Mouse (Mus musculus) left cerebral cortex, adult 8-10 months (tissue): ENCODE results near the gene Zswim3. TPM values are rescaled to one million over a fixed set of nuclear protein-coding genes. Genes with fewer than 3 reads are reported as not detected.
"Not testable (repeated sequence)": the region's sequence is repeated elsewhere in the genome, so short reads cannot be mapped to it uniquely, and the experiment has no call there.

Source experiments
- DNase-seq, 2 experiments: peaks; one replicate each; pipeline ENCODE4 v3.0.0; 2022; ENCODE audit warnings: low spot score in 2 of 2
- total RNA-seq, 4 experiments: library from RNA; stranded (reverse); gene quantifications; 2 replicates each; pipeline ENCODE4 v1.2.4; 2022

The Zswim3 gene
- total RNA-seq, 4 experiments from 2014 or later, result 7.1 to 10.0 (median 8.7) TPM

DNA sequence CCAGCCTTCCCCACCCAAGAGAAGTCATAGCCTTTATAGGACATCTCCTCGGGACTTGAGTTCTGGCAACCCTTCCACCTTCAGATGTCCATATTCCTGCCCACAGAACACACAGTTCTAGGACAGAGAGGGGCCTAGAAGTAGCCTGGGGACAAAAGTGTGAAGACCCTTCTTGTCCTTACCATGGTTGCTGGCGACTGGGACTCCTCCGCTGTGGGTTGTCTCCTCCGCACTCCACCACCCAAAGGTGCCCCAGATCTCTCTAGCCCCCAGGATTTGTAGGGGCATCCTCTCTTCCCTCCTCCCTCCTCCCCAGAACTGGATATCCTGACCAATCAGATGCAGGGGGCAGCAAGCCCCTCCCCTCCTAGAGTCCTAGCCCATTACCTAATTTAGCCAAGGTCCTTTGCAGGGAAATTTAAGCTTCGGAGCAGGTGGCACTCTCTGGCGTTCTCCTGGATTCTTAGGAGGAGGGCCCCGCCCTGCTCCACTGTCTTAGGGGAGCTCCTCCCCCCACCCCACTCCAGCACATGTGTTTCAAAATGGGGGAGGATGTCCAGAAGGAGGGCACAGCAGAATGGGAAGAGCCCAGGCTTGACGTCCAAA is 25.3 kb upstream of the Zswim3 start, which contains the start of gene Tnnc2:
Tnnc2 (minus strand) TSS at position 487 of the 606 bp plus-strand sequence.
- DNase-seq, result no peak

DNA sequence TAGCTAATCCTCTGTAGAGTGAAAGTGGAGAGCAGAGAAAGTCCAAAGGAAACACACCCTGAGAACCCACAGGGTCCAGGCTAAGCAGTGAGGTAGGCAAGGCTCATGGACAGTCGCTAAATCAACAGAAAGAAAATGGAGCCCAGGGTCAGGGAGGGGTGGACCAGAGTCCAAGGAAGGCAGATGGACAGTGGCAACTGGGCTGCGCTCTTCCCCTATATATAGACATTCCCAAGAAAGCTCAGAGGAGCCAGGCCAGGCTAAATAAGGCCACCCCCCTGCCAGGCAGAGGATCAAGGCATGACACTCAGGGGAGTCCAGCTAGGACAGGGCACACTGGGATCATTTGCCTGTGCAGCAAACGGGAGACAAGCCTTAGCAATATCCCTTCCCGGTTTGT is 23.0 kb upstream of the Zswim3 start:
- no peak for DNase-seq

DNA sequence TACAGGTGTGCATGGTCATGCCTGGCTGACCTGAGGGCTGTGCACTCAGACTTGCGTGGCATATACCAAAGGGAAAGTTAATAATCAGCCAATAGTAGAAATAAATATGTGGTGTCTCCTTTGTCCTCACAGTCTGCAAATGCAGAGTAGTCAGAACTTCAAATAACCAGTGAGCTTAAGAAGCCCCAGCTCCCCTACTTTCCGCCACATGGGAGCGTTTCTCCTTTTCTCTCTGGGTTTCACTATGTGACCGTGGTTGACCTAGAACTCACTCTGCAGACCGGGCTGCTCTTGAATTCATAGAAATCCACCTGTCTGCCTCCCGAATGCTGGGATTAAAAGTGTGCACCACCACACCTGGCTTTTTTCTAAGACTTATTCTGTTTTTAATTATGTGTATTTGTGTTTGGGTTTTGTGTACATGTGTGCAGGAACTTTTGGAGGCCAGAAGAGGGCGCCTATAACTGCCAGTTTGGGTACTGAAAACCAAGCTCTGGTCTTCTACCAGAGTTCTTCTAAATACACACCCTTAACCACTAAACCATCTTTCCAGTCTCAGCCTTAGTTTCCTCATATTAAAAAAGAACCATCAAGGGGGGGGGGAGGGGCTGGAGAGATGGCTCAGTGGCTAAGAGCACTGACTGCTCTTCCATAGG is 20.8 kb upstream of the Zswim3 start:
- DNase-seq, result no peak

DNA sequence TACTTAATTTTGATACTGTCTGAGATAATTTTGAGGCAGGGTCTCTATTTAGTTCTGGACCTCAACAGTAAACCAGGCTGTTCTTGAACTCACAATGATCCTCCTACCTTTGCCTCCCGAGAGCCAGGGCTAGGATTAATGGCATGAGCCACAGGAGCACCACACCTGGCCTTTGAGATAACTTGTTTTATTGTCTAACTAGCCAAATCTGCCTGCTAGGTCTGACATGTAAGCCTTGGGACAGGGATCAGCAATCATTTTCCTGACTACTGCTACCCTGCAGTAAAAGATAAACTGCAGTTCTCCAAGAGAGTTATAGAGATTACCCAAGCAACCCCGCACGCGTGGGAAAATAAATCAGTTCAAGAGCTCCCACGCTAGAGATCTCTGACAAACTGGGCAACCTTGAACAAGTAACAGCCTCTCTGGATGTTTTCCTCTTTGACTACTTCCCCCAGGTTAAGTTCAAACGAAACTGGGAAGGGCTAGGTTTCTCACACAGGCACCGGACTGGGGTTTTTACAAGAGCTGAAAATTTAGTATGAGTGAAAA is 20.0 kb upstream of the Zswim3 start:
- no peak for DNase-seq

DNA sequence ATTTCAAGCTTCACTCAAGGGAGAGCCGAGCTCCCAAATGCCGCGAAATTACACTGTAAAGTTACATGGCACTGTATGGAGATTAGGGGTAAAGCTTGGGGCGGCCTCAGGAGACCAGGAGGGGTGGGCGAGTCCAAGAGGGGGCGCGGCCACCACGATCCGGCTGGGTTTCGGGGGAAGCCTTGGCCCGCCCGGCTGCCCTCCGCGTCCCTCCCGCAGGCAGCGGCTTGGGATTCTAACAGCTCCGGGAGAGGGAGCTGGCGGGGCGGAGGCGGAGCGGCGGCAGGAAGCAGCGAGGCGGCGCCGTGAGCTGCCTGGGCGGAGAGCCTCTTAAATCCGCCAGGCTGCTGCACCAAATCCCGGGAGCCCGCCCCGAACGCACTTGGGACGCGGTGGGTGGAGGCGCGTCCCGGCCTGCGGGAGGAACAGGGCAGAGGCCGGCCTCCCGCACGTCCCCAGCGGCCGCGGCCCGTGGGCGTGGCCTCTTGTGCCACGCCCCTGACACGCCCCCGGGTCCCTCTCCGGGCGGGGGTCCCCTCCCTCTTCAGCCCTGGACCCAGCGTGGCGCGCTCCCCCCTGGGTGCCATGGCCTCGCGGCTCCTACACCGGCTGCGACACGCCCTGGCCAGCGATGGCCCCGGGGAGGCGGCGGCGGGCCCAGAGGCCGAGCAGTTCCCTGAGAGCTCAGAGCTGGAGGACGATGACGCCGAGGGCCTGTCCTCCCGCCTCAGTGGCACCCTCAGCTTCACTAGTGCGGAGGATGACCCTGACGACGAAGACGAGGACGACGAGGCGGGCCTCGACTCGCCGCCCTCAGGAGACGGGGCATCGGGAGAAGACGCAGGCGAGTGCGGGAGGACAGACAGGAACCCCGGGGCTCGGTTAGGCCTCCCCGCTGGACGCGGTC is 19.2 kb upstream of the Zswim3 start, which contains the start of gene Snx21:
Snx21 (plus strand) TSS at position 343 of the 907 bp plus-strand sequence.
- DNase-seq, result peak; percentile 76 to 91

DNA sequence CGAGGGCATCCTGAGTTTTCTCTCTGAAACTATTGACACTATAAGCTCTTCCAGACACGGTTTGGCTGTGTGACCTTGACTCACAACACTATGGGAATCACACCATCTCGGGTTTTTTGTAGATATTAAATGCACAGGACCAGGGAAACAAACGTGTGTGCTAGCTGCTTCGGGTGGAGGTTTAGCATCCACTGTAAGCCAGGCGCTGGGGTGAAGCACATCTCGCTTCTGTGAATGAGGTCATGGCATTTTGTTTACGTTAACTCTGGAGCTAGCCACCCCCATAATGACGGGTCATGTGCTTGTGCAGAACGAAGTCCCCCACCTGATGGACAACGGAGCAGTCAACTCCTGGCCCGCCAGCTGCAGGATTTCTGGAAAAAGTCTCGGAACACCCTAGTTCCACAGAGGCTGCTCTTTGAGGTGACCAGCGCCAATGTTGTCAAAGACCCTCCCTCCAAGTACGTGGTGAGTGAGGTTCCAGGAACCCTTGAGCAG is 18.5 kb upstream of the Zswim3 start:
- no peak for DNase-seq

DNA sequence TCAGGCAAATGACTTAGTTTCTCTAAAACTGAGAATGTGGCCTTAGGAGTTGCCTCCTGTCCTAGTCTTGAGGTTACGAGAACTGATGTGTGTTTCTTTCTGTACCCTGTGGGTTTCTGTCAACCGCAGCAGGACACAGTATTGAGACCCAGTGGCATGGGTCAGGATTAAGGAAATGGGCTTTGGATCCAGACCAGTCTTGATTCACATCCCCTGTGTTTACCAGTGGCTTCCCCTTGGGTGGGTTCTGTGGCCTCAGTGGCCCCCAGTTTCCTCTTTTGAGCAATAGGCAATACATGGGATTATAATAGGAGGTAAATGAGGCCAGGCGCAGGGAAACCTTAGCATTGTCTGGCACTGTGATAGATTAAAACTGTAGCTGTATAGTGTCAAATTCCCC is 17.9 kb upstream of the Zswim3 start:
- DNase-seq, result no peak

DNA sequence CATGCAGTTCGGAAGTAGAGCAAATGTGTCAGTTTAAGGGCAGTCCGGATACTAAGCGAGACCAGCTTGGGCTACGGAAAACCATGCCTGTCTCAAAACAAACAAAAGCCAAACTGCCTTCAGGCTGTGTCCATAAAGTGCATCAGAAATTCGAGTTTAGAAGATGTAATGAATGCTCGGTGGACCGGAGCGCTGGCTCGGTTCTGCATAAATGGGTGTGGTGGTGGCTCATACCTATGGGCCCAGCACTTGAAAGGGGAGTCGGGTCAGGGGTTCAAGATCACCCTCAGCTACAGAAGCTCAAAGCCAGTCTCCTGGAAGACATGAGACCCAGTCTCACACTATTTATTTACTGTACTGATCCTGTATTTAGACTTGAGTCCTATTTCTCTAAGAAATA is 17.1 kb upstream of the Zswim3 start:
- DNase-seq, result no peak

DNA sequence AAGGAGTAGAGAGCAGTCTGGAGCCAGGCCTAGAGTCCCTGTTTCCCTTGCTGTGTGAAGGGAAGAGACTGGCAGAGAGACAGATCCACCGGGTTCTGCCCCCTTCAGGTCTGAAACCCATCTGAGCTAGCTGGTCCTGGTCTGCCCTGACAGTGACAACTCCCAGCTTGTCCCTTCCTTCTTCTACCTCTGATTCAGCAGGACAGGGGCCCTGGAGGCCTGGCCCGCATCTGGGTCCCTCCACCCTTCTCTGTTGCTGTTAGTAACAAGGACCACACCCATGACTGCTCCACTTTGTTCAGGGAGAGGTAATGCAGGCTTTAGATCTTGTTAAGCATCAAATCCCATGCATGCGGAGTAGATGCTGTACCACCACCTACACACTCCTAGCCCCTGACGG is 16.5 kb upstream of the Zswim3 start:
- DNase-seq, result no peak

DNA sequence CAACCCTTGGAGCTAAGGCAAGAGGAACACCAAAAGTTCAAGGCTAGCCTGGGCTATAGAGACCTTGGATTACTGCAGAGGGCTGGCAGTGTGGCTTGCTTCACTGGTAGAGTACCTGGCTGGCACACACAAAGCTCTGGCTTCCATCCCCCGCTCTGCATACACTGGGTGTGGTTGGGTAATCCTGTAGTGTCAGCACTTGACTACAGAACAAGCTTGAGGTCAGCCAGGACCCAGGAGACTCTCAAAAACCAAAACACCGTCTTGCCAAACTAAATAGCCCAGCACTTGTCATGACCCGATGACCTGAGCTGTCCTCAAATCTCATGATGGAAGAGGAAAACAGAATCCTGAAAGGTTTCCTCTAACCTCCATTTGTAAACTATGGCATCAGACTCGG is 14.4 kb upstream of the Zswim3 start:
- no peak for DNase-seq

DNA sequence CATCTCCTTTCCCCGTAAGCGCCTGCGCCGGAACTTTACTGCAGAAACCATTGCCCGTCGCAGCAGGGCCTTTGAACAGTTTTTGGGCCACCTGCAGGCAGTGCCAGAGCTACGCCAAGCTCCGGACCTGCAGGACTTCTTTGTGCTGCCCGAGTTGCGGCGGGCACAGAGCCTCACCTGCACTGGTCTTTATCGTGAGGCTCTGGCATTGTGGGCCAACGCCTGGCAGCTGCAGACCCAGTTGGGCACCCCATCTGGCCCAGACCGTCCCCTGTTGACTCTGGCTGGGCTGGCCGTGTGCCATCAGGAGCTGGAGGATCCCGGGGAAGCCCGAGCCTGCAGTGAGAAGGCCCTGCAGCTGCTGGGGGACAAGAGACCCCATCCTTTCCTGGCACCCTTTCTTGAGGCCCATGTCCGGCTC is 13.0 kb upstream of the Zswim3 start:
- no peak for DNase-seq

DNA sequence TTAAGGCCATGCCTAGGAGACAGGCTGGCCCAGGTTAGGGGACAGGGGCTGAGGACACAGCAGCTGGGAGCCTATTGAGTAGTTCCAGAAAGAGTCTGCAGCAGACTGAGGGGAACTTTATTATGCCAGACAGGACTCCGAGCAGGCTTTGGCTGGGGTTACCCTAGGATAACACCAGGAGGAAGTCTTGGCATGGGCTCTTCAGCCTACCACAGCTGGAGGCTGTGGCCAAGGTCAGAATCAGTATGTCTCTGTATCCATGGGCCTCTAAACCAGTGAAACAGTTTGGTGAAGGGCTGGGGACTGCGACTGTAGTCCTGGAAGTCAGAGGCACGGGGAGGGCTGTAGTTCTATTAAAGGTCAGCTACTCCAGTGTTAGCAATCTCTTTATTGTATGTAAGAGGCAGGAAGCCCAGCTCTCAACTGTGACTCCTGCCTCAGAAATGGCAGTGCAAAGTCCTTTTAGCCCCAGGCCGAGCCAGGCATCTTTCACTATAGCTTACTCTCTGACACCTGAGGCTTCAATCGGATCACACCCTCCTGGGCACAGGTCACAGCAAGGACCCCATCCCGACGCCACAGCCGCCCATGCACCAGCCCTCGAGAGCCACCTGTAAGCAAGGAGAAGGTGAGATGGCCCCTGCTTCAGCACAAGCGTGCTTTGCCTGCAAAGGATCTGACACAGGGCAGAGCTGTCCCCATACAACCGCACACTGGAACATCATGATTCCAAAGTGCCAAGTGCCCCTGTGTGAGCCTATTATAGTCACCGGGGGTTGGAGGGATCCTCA is 12.3 kb upstream of the Zswim3 start:
- DNase-seq, result no peak

DNA sequence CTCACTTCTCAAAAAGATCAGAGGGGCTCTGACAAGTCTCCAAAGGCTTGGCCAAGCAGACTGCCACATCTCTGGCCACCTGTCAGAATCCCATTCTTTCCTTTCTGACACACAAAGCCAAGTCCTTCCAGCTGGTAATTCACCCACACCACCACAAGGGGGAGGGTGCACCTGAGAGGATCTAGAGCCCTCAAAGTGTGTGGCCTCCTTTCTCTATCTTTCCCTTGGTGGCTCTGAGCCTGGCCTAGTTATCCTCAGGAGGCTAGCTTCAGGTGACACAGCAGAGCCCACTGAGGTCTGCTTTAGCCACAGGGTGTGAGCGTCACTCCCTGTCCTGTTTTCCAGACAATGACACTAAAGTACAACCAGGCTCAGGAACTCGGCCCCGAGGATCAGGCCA is 11.7 kb upstream of the Zswim3 start:
- DNase-seq, result no peak

DNA sequence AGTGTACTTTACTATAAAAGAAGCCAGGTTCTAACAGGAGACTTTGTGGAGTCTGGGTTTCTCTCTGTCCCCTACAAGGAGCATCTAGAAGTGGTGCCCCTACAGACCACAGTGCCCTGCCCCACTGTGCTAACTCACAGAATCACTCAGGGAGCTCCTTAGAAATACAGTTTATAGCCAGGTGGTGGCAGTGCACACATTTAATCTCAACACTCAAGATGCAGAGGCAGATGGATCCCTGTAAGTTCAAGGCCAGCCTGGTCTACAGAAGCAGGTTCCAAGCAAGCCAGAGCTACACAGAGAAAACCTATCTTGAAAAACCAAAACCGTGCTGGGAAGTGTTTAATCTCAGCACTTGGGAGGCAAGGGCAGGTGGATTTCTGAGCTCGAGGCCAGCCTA is 11.1 kb upstream of the Zswim3 start:
- no peak for DNase-seq

DNA sequence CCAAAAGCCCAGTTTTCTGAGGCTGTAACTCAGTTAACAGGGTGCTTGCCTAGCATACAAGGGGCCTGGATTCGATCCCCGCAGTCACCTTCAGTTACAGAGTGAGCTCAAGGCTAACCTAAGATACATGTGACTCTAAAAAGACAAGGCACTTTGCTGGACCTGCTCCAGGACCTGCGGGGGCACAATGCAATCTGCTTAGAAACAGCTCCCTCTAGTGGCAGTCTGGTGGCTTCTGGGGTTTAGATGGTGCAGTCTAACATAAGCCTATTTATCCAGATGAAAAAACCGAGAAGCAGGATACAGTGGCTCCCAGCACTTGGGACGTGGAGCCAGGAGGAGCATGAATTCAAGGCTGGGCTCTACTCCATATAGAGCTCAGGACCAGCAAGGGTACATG is 10.6 kb upstream of the Zswim3 start:
- DNase-seq, result peak; percentile 48 to 75

DNA sequence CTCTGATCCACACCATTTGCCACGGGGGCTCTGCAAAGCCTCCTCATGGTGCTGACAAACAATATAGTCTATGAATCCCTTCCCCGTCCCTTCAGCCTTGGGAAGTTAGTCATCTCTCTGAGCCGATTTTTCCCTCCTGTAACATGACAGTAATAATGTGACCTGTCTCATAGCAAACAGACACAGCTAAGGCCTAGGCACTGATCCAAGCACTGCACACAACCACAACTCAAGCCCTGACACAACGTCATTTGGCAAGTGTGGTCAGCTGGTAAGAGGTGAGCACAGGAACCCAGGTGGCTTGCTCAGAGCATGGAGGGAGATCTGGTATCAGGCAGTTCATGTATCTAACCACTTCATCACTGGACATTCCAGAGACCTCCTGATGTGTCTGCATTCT is 9.0 kb upstream of the Zswim3 start:
- DNase-seq, result no peak

DNA sequence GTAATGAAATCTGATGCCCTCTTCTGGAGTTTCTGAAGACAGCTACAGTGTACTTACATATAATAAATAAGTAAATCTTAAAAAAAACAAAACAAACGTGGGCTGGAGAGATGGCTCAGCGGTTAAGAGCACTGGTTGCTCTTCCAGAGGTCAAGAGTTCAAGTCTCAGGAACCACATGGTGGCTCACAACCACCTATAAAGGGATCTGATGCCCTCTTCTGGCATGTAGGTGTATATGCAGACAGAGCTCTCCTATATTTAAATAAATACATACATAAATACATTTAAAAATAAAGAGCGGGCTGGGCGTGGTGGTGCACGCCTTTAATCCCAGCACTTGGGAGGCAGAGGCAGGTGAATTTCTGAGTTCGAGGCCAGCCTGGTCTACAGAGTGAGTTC is 6.3 kb upstream of the Zswim3 start:
- not testable (repeated sequence) for DNase-seq

DNA sequence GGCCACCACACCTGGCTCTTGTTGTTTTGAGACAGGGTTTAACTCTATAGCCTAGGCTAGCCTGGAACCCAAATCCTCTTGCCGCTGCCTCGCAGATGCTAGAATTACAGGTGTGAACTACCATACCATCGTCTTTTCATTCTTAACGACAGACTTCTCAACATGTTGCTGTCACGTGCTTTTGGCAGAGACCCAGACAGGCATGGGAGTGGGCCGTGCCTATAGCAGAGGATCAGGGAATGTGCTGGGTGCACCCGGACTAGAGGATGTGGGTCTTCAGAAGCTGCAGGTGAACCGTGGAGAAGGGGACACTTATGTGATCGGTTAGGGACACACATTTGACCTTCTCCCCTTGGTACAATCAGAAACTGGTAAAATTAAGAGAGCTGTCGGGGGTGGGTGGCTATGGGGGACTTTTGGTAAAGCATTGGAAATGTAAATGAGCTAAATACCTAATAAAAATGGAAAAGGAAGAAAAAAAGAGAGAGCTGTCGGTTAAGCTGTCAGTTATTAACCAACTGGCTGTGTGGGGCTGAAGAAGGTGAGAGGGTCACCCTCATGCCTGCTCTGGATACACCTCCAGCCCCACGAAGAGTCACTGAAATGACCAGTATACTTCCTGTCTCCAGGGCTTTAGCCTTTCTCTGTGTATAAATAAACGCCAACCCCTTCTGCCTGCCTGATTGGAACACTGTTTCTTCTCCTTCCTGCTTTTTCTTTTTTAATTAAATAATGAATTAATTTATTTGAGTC is 4.5 kb upstream of the Zswim3 start:
- no peak for DNase-seq

DNA sequence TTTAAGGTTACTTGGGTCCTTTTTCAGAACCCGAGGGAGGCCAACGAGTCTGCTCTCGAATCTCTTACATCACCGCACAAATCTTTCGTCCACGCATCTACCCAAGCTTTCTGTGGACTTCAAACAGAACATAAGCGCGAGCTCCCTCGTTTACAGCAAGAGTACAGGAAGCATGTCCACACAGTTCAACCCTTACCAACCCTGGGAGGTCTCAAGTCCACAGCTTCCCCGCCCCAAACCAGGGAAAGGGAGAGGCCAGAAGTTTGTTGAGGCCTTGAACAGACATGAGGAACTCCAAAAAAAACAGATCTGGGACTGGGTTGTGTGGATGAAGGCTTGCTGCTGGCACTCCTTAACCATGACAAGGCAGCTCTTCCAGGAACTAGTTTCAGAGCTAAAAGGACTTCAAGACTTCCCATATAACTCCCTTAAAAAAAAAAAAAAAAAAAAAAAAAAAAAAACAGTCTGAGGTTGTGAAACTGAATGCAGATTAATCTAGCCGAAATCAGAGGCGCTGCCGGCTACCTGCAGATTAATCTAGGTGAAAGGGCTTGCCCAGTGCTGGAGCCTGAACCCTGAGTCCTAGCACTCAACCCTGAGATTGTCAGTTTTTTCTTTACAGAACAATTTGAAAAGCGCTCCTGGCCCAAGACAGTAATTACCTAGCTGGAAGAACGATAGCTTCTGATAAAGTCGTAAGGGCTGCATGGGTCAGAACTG is 1.5 kb upstream of the Zswim3 start:
- DNase-seq, result no peak

DNA sequence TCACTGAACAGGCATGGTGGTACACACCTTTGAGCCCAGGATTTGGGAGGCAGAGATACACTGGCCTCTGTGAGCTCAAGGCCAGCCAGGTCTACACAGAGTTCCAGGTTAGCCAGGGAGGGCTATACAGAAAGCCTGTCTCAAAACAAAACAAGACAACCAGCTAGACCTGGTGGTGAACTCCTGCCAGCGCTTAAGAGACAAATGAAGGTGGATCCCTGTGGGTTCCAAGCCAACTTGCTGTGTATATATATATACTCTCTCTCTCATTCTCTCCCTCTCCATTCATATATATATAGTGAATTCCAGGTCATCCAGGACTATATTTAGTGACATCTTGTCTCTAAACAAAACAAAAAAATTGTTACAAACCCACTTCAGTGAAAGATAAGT is 981 bp upstream of the Zswim3 start:
- DNase-seq, result no peak
